Mouse (Mus musculus) MEL (cell line): ENCODE results near the gene Prok1.

Experiments used
- CTCF ChIP-seq, 3 experiments: IDR thresholded peaks in 2 of 3; conservative IDR thresholded peaks in 1 of 3; 2 replicates each; pipeline ENCODE4 v1.5.1; 2011 to 2012; ENCODE audit warnings: low read length in 3 of 3, low read depth in 2 of 3, mild to moderate bottlenecking in 2 of 3, improper control_type of control experiment in 1 of 3, inconsistent platforms in 1 of 3, mixed read lengths in 1 of 3, moderate library complexity in 1 of 3; ENCODE audit not compliant: control insufficient read depth in 1 of 3, insufficient read depth in 1 of 3, poor library complexity in 1 of 3, severe bottlenecking in 1 of 3
- ETS1 ChIP-seq: IDR thresholded peaks from 2 replicates; pipeline ENCODE4 v1.6.1; 2012; ENCODE audit warnings: low read depth, mild to moderate bottlenecking, inconsistent platforms, low read length, improper control_type of control experiment, moderate library complexity
- MAX ChIP-seq: IDR thresholded peaks from 2 replicates; pipeline ENCODE4 v1.6.1; 2011; ENCODE audit warnings: low read length, improper control_type of control experiment
- POLR2A ChIP-seq, 2 experiments: IDR thresholded peaks; 2 replicates each; pipeline ENCODE4 v1.6.1; 2011 to 2012; ENCODE audit warnings: low read length in 2 of 2, mild to moderate bottlenecking in 2 of 2, control low read depth in 1 of 2, improper control_type of control experiment in 1 of 2, low read depth in 1 of 2, moderate library complexity in 1 of 2; ENCODE audit not compliant: control insufficient read depth in 1 of 2, insufficient read depth in 1 of 2, poor library complexity in 1 of 2

- TF ChIP-seq CTCF (IDR thresholded peaks at IDR 0.05 in 2 of 3, conservative IDR thresholded peaks at IDR 0.05 in 1 of 3; ENCODE audit: control insufficient read depth in 1 of 3, insufficient read depth in 1 of 3, low read depth in 2 of 3, low read length in 3 of 3, poor library complexity in 1 of 3, severe bottlenecking in 1 of 3) (no peak), ETS1 (no peak), MAX (no peak), POLR2A (IDR thresholded peaks at IDR 0.05; ENCODE audit: control insufficient read depth in 1 of 2, insufficient read depth in 1 of 2, low read depth in 1 of 2, low read length in 2 of 2, poor library complexity in 1 of 2) (no peak)
Observed at GRCm38 (mm10) chr3:107230527-107230926, 9.0 kb downstream of the Prok1 start, which contains the start of gene A630076J17Rik.
